Mouse (Mus musculus): ENCODE measurements around the gene Celsr1.

Celsr1 gene

DNA sequence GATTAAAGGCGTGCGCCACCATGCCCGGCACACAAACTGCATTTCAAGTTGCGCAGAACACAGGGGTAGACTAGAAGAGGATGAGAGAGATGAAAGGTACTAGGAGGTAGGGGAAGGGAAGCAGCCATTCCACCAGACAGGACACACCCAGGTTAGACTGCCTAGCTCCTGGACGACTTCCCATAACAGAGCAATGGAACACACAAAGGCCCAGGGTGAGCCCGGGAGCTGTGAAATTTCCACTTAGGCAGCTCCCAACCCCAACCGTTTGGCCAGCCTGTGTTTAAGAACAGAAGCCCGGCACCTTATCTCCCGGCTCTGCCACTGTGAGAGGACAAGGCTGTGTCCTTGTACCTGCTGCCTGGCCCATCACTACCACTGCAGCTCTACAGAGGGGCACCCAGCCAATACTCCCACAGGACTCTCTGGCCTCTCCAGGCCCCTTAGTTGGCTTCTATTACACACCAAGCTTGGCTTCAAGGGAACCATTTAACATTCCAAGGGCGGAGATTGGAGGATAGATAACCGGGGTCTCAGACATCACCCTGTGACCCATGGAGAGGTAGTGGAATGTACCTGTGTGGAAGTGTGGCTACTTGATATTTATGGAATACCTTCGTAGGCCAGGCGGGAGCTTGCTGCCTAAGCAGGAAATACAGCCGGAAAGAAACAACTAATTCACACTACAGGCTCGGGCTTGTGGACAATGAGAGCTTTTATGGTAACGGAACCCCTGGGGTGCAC, 84.0 kb downstream of the Celsr1 start:
- DNase-seq, result peak; percentile 11

DNA sequence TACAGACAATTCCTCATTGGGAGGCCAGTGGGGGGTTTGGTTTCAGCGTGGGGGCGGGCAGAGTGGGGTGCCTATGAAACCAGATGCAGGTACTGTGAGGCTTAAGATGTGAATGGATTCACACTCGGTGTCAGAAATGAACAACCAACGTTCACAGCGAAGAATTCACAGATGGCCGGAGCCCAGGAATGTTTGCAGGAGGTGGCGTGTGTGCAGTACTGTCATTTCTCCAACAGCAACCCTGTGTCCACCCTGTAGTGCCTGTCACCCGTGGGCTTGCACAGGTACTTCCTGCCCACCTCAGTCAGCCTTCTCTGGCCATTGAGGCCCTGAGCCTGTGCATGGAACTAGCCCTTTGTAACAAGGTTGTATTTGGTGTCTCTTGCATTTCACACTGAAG, 85.6 kb downstream of the Celsr1 start:
- DNase-seq, result no peak

DNA sequence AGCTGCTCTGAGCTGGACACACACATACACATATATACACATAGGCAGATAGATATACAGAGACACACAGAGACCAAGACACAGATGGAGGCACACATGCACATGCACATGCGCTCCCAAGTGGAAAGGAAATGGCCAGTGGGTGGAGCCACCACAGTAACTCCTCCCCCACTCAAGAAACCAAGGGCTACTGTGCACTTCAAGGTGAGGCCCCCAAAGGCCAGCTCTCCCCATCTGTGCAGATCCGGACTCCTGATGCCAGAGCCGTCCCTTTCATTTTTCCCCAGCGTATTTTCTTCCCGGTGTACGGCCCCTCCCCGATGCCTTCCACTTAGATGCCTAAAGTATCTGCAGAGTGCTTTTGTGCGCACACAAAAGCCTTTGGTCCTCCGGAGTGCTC, 86.0 kb downstream of the Celsr1 start:
- DNase-seq, result no peak

DNA sequence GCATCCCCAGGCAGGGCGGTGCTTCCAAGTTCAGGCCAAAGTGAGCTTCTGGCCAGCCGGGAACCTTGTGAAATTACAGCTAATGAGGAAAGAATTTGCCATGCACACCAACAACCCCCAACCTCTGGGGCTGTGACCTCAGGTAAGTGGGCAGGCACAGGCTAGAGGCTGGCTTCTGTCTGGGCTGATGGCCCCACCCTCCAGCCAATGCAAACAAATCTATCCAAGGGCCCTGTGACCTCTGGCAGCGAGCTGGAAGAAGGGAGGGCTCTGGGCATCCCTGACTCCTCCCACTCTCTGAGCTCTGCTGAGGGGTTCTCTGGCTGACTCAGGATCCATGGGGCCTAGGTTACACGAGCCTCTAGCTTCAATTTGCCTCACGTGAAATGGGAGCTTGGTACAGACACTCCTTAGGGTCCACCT, 97.9 kb downstream of the Celsr1 start:
- peak; percentile 75 for DNase-seq

DNA sequence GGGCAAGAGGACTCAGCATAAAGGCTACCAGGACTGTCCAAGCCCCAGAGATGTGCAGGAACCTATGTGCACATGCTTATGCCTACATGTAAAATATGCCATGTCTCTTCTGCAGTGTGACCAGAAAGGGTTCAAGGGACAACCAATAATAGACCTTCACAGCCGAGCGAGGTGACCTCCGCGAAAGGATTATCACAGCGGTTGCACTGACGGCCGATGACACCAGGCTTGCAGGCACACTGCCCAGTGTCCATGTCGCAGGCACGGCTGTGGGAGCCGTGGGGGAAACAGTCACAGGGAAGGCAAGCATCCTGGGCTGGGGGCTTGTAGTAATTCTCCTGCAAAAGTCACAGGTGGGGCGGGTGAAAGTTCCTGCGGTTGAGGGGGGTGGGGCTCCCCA, 105.4 kb downstream of the Celsr1 start:
- no peak for DNase-seq

DNA sequence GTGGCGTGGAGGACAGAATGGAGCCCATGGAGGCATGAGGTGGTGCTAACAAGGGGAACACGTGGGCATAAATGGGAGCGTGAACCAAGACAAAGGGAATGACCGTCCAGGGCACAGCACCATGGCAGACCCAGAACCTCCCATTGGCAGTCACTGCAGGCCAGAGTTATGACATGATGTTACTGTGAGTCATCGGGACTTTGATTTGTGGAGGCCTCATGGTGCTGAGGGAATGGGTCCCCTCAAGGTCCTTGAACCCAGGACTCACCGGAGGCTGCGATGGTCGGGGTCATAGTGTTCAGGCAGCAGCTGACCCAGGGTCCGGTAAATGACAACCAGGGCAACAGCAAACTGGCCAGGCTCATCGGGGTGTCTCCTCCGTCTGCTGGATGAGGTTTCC, 111.7 kb downstream of the Celsr1 start:
- DNase-seq, result no peak

DNA sequence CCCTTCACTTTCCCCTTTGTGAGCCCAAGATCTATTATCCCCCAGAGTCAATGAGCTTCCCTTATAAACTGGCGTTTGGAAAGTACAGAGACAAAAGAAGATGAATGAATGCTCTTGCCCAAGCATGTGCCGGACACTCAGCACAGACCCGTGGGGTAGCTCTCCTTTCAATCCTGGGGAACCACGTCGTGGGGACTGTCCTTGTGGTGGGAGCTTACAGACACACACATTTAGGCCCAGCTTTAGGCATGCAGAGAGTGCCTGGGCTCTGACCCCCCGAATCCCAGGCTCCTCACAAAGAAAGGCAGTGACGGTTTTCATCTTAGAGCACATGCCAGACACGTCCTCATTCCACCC, 113.7 kb downstream of the Celsr1 start:
- no peak for DNase-seq

DNA sequence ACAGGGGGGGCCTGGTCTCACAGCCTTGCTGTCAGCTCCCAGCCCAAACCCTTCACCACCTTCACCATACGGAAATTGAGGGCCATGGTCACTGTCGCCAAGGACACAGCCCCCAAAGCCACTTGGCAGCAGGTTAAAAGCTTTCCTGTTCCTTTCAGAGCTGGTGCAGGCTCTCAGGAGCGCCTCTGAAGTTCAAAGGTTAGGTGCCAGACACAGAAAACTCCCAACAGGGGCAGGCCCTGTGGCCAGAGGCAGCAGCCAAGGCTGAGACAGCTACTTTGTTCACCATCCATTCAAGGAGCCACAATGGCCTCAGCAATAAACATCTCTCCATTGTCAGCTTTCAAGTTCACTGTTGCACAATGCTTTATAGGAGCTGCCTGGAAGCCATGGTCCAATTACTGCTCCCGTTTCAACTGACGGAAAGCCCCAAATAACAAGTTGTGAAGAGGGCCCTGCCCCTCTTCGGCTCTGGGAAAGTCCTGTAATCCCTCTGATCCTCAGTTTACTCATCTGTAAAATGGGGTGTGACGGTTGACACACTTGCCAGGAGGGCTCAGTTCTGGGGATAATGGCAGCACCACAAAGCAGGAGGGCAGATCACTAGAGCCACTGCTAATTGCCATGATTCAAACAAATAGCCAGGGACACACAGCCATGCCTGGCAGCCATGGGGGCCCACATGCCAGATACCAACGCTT, 114.2 kb downstream of the Celsr1 start:
- DNase-seq, result peak; percentile 22

DNA sequence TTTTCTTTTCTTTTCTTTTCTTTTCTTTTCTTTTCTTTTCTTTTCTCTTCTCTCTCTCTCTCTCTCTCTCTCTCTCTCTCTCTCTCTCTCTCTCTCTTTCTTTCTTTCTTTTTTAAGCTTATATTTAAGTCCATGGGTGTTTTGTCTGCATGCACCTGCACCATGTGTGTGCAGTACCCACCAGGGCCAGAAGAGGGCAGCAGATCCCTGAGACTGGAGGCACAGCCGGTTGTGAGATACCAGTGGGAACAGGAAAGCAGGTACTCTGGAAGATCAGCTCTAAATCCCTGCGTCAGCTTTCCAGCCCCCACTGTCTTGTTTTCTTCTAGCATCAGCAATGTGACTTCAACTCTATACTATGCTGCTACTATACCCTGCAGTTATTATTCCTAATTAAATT, 120.0 kb downstream of the Celsr1 start:
- peak; percentile 39 for DNase-seq

DNA sequence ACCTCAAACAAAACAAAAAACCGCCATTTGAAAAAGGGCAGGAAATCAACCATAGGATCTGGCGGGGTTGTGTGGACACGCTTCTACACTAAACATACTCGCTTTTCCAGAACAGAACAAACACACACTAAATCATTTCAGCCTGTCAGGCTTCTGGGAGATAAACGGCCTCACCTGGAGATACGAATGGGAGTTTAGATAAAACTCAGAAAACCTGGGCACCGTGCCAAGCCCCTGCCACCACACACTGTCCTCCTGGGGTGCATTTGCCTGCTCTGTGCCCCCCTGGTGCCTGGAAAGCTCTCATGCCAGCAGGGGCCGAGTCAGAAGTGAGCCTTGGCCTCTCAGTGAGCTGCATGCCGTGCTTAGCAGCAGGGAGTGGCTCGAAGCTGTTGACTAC, 123.6 kb downstream of the Celsr1 start:
- DNase-seq, result no peak

DNA sequence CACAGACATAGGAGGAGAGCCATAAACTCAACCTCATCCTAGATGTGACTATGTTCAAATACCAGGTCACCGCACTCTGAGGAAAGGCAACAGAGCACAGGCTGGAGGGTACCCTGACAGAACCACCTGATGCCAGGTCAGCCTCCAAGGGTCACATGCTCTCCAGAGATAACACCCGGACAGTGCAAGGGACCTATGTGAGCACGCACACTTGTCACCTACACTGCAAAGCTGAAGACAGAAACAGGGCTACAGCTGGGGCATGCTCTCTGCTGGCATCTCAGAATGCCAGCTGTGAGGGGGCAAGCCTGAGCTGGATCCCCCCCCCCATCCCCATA, 124.1 kb downstream of the Celsr1 start:
- no peak for DNase-seq

DNA sequence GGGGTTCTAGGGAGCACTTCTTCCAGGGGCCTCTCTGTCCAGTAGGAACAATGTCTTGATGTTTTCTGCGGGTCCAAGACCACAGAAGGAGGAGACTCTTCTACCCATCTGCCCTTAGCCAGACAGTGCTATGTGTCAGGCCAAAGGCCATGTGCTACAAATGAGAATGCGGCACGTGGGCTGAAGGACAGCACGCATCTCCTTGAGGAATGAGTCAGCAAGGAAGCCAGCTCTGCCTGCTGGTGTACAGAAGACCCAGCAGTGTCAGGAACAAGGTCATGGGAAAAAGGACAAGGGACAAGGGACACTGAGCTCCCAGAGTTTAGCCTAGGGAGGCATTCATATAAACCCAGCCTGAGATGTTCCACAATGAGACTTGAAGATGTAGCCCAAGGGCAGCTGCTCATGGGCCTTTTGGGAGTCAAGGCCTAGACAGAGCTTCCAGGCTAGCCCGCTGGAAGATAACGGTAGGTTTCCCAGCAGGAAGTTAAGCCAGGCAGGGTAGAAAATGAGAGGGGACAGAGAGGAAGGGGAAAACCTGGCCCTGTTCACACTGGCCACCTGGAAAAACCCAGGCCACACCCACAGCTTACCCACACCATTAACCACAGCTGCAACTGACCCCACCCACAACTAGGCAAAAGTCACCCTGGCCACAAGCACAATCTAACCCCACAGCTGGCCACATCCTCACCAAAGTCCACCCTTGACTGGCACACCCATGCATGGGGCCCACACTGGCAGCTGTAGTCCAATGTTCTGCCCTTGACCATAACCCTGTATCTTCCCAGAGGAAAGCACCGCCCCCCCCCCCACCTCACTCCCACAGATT, 124.7 kb downstream of the Celsr1 start:
- DNase-seq, result peak; percentile 26

DNA sequence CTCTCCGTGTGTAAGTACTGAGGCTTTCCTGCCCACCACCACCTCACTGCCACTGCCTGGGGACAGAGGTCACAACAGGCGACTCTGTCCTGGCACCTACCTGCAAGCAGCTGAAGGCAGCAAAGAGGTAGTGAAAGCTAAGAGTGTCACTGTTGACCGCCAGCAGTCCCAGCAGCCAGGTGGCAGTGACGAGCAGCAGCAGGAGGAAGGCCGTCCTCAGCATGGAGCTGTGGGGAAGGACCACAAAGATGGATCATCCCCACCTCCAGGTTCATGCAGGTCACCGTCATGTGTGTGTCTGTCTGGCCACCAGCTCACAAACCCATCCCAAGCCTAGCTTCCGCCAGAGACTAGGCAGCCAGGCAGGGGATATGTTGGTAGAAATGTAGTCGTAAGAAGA, 129.8 kb downstream of the Celsr1 start:
- DNase-seq, result no peak

DNA sequence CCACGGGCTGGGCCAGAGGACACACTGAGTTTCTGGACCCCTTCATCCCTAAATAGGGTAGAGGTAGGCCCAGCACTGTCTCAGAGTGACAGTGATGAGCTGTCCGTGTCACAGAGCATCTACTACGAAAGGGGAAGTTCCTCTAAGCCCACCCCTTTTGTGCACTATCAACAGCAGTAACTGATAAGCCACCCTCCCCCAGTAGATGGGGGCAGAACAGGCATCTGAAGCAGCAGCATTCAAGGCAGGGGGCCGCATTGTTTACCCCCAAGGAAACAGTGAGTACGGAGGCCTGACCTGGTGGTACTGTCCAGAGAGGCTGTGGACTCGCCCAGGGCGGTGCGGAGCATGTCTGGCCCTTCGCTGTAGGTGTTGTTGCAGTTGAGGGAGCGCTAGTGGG, 131.1 kb downstream of the Celsr1 start:
- DNase-seq, result no peak

DNA sequence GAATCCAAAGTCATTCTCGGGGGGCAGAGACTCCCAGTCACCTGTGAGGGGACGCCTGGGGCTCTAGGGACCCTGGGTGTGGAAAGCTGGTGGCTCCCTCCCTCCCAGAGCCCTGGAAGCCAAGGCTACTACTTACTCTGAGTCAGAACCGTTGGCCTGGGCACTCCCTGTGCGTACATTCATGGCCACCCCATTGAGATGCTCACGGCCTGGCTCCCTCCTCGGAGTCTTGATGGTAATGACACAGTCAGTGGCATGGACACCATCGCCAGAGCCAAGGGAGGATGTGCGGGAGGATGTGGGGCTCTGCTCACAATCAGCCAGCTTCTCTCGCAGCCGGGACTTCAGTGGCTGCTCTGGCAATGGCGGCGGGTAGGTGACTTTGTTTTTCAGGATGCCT, 132.8 kb downstream of the Celsr1 start:
- no peak for DNase-seq

DNA sequence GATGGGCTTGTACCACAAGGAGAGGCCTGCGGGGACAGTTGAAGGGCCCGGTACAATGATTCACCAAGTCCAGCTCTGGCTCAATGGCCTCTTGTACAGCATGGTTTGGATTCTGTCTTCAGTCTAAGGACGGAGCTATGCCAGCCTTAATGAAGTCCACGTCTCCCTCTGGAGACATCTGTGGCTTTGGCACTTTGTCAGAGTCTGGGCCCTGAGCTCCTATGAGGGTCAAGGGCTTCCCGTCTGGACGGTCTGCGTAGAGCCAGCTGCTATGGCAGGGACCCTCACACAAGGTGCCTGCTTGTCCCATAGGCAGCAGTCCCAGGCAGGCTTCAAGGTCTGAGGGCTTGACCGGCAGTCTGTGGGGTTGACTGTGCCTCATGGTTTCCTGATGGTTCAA, 133.3 kb downstream of the Celsr1 start:
- DNase-seq, result no peak

DNA sequence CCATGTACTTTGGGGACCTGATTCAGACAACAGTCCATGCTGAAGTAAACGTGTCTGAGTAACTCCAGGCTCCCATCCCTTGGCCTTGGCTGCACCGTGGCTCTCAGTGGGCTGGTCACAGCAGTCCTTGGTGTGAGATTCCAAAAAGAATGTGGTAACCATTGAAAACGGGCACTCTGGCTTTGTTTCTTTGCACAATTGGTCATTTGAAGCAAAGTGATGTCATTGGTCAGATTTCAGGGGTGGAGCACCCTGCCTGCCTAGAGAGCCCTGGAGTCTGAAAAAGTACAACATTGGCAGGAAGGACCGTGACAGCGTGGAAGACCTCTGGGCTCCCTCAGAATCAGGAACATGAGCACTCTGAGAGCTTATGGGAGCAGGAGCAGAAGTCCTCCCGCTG, 134.2 kb downstream of the Celsr1 start:
- no peak for DNase-seq

DNA sequence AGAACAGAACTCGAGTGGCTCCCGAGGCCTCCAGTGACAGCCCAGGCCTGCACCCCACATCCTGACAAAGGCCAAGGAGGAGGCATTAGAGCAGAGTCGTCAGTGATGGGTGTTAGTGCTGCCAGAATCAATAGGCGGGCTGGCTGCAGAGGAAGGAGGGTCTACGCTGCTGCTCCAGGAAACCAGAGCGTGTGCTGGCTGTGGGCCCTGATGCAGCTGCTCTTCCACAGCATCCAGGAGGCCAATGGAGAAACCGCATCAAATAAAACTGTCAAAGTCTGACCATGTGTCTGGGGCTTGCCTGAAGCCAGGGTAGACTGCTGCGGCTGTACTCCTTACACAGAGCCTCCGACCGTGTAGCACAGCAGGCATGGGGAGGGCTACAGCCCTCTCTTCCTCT, 136.5 kb downstream of the Celsr1 start:
- DNase-seq, result no peak

DNA sequence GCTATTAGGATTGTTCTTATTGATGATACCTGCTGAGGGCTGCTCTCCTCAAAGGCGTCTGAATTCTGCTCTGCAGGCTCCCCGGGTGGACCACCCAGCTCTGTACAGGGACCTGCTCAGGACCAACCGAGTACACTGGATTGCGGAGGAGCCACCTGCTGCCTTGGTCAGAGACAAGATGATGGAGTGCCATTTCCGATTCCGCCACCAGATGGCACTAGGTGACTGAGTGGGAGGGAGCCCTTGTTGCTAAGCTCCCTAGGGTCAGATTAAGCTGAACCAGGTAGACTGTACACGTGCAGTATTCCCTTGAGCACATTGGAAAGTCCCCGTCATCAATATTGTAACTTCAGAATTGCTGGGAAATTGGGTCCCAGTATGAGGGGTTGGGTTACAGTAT, 137.3 kb downstream of the Celsr1 start:
- DNase-seq, result peak; percentile 59

DNA sequence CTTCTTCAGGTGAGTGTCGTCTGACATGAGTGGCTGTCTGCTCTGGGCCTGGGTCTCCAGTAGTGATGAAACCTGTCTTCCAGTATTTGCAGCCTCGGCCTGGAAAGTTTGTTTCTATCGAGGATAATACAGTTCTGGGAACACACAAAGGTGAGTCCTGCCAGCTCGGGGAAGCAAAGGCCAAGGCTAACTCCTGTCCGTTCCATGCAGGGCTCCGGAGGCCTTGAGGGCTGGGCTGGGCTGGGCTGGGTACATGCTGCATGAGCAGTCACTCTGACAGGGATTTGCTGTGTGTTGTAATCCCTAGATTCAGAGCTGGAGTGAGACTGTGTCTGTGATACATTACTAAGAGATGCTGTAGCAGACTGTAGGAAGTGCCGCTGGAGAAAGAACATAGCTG, 139.7 kb downstream of the Celsr1 start:
- no peak for DNase-seq

DNA sequence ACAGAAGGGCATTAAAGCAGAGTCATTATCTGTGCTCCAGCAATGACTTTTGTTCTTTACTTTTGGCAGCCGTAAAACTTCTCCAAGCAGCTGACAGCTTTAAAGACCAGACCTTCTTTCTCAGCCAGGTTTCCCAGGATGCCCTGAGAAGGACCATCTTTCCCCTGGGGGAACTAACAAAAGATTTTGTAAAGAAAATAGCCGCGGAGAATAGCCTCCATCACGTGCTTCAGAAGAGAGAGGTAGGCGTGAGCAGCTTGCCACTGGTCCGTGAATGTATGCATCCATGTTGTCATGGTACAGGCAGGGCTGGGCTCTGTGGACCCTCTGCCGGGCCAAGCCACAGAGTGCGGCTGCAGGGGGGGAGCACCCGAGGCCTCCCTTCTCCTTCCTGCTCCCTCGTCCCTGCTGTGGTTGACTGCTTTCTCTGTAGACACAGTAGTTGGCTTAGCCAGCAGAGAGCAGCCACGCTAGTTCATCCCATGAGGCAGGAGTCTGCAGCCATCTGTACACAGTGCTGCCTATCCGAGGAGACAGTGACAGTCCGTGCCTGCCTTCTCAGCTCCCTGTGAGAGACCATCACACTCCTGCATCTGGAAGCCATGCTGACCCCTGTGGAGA, 141.0 kb downstream of the Celsr1 start:
- DNase-seq, result no peak

DNA sequence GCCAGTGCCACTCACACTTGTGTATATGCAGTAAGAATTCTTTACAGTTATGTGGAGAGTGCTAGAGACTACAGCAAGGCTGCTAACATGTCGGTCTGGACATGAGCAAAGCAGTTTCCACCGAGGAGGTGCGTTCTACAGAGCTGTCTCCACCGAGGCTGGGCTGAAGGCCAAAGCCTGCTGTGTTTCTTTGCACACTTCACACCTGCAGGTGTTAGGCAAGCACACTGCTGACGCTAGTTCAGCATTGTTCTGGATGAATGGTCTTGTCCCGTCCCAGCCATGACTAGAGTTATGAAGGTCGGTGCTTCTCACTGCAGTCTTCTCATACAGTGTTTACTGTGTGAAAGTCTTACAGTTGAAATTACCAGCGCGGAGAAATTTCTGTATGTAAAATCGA, 141.6 kb downstream of the Celsr1 start:
- no peak for DNase-seq

DNA sequence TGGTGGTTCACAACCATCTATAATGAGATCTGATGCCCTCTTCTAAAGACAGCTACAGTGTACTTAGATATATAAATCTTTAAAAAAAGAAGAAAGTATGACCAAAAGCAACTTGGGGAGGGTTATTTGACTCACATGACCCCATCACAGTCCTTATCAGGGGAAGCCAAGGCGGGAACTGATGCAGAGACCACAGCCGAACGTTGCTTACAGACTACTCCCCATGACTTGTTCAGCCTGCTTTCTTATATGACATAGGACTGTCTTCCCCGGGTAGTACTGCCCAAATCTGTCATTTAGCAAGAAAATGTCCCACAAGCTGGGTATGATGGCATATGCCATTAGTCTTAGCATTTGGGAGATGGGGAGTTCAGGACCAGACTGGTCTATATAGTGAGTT, 144.3 kb downstream of the Celsr1 start:
- DNase-seq, result no peak

DNA sequence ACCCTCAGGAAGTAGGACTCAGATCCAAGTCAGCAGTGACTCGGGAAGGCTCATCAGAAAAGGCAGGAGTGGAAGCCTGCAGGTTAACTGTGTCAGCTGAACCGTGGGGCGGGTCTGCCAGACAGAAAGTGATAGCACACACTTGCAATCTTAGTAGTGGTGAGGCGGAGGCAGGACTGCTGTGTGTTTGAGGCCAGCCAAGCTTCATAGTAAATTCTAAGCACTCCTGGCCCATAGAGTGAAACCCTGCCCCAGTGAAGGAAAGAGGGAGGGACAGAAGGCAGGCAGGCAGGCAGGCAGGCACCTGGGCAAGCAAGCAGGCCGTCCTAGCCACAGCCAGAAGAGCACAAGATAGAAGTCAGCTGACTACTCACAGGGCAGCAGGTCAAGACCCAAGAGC, 148.0 kb downstream of the Celsr1 start:
- no peak for DNase-seq
